Mouse (Mus musculus) midbrain, embryonic 15.5 days (tissue): ENCODE data around the gene Pla2g5. TPM values are rescaled to one million over a fixed set of nuclear protein-coding genes. Genes with fewer than 3 reads are reported as not detected.

Experiments
- ATAC-seq: fragments of 200-750 bp; cut with Nextera tagmentation; replicated peaks from 2 replicates; pipeline ENCODE4 v1.8.0; 2017; ENCODE audit warnings: moderate TSS enrichment
- H3K27ac ChIP-seq: fragments of 300-500 bp; sonication (generic); 2 replicates; pipeline ENCODE4 v1.5.1; 2015; ENCODE audit warnings: mild to moderate bottlenecking, inconsistent platforms
- H3K27me3 ChIP-seq: fragments of 300-500 bp; sonication (generic); replicated peaks from 2 replicates; pipeline ENCODE4 v1.6.1; 2015; ENCODE audit warnings: inconsistent platforms
- H3K36me3 ChIP-seq: fragments of 300-500 bp; sonication (generic); replicated peaks from 2 replicates; pipeline ENCODE4 v1.6.1; 2015; ENCODE audit warnings: inconsistent platforms
- H3K4me1 ChIP-seq: fragments of 300-500 bp; sonication (generic); 2 replicates; pipeline ENCODE4 v1.6.1; 2015; ENCODE audit warnings: inconsistent platforms
- H3K4me2 ChIP-seq: fragments of 300-500 bp; sonication (generic); 2 replicates; pipeline ENCODE4 v1.6.1; 2015; ENCODE audit warnings: inconsistent platforms, mild to moderate bottlenecking, moderate library complexity
- H3K4me3 ChIP-seq: fragments of 300-500 bp; sonication (generic); 2 replicates; pipeline ENCODE4 v1.5.1; 2015; ENCODE audit warnings: mild to moderate bottlenecking, inconsistent platforms
- H3K9ac ChIP-seq: fragments of 300-500 bp; sonication (generic); 2 replicates; pipeline ENCODE4 v1.6.1; 2015; ENCODE audit warnings: mild to moderate bottlenecking, inconsistent platforms
- H3K9me3 ChIP-seq: fragments of 300-500 bp; sonication (generic); 2 replicates; pipeline ENCODE4 v1.6.1; 2016; ENCODE audit warnings: inconsistent platforms
- WGBS: fragments of 180-500 bp; shearing (Covaris S2); methylation state at CpG from one replicate; pipeline ENCODE4 v1.1.7; 2015; ENCODE audit warnings: mixed read lengths; 5-methylcytosine and 5-hydroxymethylcytosine counted together
- polyA plus RNA-seq: library from polyadenylated mRNA; unstranded; fragments of >200 nt; fragmentation: Nextera tagmentation; extraction: Ambion mirVana; gene quantifications from 2 replicates; pipeline ENCODE4 v1.2.1, GENCODE M21; 2015

Pla2g5 gene
- polyA plus RNA-seq, 1 experiment from 2014 or later, result 0.46 TPM

DNA sequence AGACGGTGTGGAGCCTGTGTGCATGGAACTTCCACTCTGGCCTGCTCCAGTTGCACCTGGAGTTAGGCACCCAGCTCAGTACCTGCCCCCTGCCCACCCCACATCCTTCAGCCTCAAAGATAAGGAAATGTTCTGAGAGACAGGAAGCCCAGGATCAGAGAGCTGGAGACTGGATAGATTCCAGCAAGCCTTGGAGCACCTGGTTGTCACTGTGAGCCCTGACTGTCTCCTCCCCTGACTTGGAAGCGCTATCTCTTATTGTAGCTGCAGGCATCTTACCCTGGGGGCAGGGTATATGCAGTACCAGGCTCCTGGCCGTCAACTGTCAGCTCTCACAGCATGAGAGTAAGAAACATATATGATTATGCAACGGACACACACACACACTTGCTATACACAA is 107.8 kb downstream of the Pla2g5 start:
- Histone ChIP-seq H3K4me3 (no peak overlapping the region), H3K4me2 (no peak overlapping the region), H3K4me1 (no peaks in the 10 kb centered on the region; the same call in 1 of the 2 replicates), H3K27me3 (no peaks in the 10 kb centered on the region), H3K9me3 (no peaks in the 10 kb centered on the region), H3K36me3 (no peaks in the 10 kb centered on the region), H3K9ac (no peak overlapping the region), H3K27ac (no peak overlapping the region)
- 55% methylated on average over 4 of the region's 4 CpGs for WGBS
- ATAC-seq, result no peak

GRCm38 (mm10) chr4:138754432-138754831 is 108.8 kb downstream of the Pla2g5 start:
- ATAC-seq, result no peak
- 84% methylated on average over 9 of the region's 9 CpGs for WGBS
- no peak overlapping the region for H3K27ac ChIP-seq
- no peaks in the 10 kb centered on the region; the same call in 1 of the 2 replicates for H3K4me1 ChIP-seq
- H3K4me3 ChIP-seq, result no peak overlapping the region
- H3K27me3 ChIP-seq, result no peaks in the 10 kb centered on the region
- no peak overlapping the region for H3K4me2 ChIP-seq
- H3K36me3 ChIP-seq, result no peaks in the 10 kb centered on the region
- no peaks in the 10 kb centered on the region for H3K9me3 ChIP-seq
- no peak overlapping the region for H3K9ac ChIP-seq

DNA sequence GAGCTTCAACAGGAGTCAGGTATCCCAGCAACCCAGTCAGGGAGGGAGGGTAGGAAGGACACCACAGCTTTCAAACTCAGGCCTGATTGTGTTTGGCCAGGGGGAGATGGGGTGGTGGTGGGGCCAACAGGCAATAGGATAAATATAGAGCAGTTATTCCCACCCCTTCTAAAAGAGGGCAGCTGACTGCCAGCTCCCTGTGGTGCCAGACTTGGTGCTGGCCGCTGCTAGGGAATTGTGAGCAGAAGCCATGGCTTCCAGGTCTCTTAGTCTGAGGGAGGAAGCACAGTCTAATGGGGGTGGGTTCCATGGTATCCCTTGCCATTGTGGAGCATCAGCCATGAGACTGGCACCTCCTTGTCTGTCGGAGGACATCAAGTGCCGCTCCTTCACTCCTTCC is 109.7 kb downstream of the Pla2g5 start:
- Histone ChIP-seq H3K27me3 (no peaks in the 10 kb centered on the region), H3K9me3 (no peaks in the 10 kb centered on the region), H3K4me3 (no peak overlapping the region), H3K4me1 (no peaks in the 10 kb centered on the region; the same call in 1 of the 2 replicates), H3K9ac (no peak overlapping the region), H3K4me2 (no peak overlapping the region), H3K36me3 (no peaks in the 10 kb centered on the region), H3K27ac (no peak overlapping the region)
- 90% methylated on average over 3 of the region's 3 CpGs for WGBS
- ATAC-seq, result no peak

- no peak for ATAC-seq
- H3K4me2 ChIP-seq, result no peak overlapping the region
- no peaks in the 10 kb centered on the region for H3K36me3 ChIP-seq
- H3K9me3 ChIP-seq, result no peaks in the 10 kb centered on the region
- no peak overlapping the region for H3K9ac ChIP-seq
- H3K27ac ChIP-seq, result no peak overlapping the region
- H3K27me3 ChIP-seq, result no peaks in the 10 kb centered on the region
- no peak overlapping the region for H3K4me3 ChIP-seq
- 96% methylated on average over 6 of the region's 6 CpGs for WGBS
- peaks cover 6% of the 10 kb centered on the region; the same call in 1 of the 2 replicates for H3K4me1 ChIP-seq
Observed at GRCm38 (mm10) chr4:138752603-138753002, 110.7 kb downstream of the Pla2g5 start.

Other genes starting within 250 kb of the Pla2g5 start
- 1.9 and 2.4 TPM in 2 replicates for gene Vwa5b1, start 227.6 kb downstream of the Pla2g5 start, polyA plus RNA-seq
- gene Pla2g2c, start 138.7 kb downstream of the Pla2g5 start, polyA plus RNA-seq, result 0.74 and 1.1 TPM in 2 replicates
- gene Ubxn10, start 126.3 kb downstream of the Pla2g5 start, polyA plus RNA-seq, result 4.3 and 4.7 TPM in 2 replicates
- gene Pla2g2f, start 105.9 kb downstream of the Pla2g5 start, polyA plus RNA-seq, result 0.06 and 0.13 TPM in 2 replicates
- 0.10 and 0.31 TPM in 2 replicates for gene Pla2g2d, start 87.7 kb downstream of the Pla2g5 start, polyA plus RNA-seq
- not detected in 2 replicates for gene Gm13030, start 10.5 kb upstream of the Pla2g5 start, polyA plus RNA-seq
- not detected in 2 replicates for gene Pla2g2e, start 14.5 kb upstream of the Pla2g5 start, polyA plus RNA-seq
- gene Otud3, start 50.5 kb upstream of the Pla2g5 start, polyA plus RNA-seq, result 2.4 and 2.8 TPM in 2 replicates
- gene Rnf186, start 103.6 kb upstream of the Pla2g5 start, polyA plus RNA-seq, result 0.58 TPM in 1 of 2 replicates, not detected in the other
- gene Tmco4, start 109.4 kb upstream of the Pla2g5 start, polyA plus RNA-seq, result 0.64 and 0.75 TPM in 2 replicates
- gene Htr6, start 212.1 kb upstream of the Pla2g5 start, polyA plus RNA-seq, result 0.50 and 0.56 TPM in 2 replicates
- gene Nbl1, start 229.5 kb upstream of the Pla2g5 start, polyA plus RNA-seq, result 42.3 and 50.7 TPM in 2 replicates